Mouse (Mus musculus): ENCODE measurements around the gene Amd1. TPM values are rescaled to one million over a fixed set of nuclear protein-coding genes. Genes with fewer than 3 reads are reported as not detected.

The Amd1 gene
- polyA plus RNA-seq, 1 experiment from 2014 or later = 85.1 TPM

GRCm38 (mm10) chr10:40259542-40259941, 42.4 kb downstream of the Amd1 start:
- Histone ChIP-seq H3K27ac (replicated peaks) (no peak overlapping the region), H3K36me3 (peaks cover 14% of the 10 kb centered on the region), H3K9me3 (replicated peaks) (no peaks in the 10 kb centered on the region), H3K4me1 (peaks cover 20% of the 10 kb centered on the region), H3K4me3 (peak overlapping the region; percentile 14; the same call in 1 of the 2 replicates), H3K27me3 (ENCODE audit: low read depth, poor library complexity, severe bottlenecking) (no peaks in the 10 kb centered on the region)
- DNase-seq (ENCODE audit: low spot score) = no peak
- WGBS = 19% methylated on average over 8 of the region's 8 CpGs

GRCm38 (mm10) chr10:40258976-40259375, 43.0 kb downstream of the Amd1 start:
- no peak for DNase-seq (ENCODE audit: low spot score)

GRCm38 (mm10) chr10:40258401-40258966, 43.5 kb downstream of the Amd1 start:
- H3K4me1 ChIP-seq = peaks cover 20% of the 10 kb centered on the region
- peaks cover 24% of the 10 kb centered on the region for H3K36me3 ChIP-seq
- H3K9me3 ChIP-seq (replicated peaks) = no peaks in the 10 kb centered on the region
- 2% methylated on average over 12 of the region's 12 CpGs for WGBS
- H3K27me3 ChIP-seq (ENCODE audit: low read depth, poor library complexity, severe bottlenecking) = no peaks in the 10 kb centered on the region
- DNase-seq (ENCODE audit: low spot score) = peak; percentile 87
- H3K4me3 ChIP-seq = peak overlapping the region; percentile 84
- peak overlapping the region; percentile 98 for H3K27ac ChIP-seq (replicated peaks)

More at GRCm38 (mm10) chr10:40258976-40259375, 43.0 kb downstream of the Amd1 start:
- WGBS = 12% methylated on average over 5 of the region's 5 CpGs
- H3K4me3 ChIP-seq = peak overlapping the region; percentile 84
- H3K27me3 ChIP-seq (ENCODE audit: low read depth, poor library complexity, severe bottlenecking) = no peaks in the 10 kb centered on the region
- peaks cover 20% of the 10 kb centered on the region for H3K4me1 ChIP-seq
- peaks cover 19% of the 10 kb centered on the region for H3K36me3 ChIP-seq
- no peaks in the 10 kb centered on the region for H3K9me3 ChIP-seq (replicated peaks)
- peak overlapping the region; percentile 98; the same call in 1 of the 2 replicates for H3K27ac ChIP-seq (replicated peaks)

DNA sequence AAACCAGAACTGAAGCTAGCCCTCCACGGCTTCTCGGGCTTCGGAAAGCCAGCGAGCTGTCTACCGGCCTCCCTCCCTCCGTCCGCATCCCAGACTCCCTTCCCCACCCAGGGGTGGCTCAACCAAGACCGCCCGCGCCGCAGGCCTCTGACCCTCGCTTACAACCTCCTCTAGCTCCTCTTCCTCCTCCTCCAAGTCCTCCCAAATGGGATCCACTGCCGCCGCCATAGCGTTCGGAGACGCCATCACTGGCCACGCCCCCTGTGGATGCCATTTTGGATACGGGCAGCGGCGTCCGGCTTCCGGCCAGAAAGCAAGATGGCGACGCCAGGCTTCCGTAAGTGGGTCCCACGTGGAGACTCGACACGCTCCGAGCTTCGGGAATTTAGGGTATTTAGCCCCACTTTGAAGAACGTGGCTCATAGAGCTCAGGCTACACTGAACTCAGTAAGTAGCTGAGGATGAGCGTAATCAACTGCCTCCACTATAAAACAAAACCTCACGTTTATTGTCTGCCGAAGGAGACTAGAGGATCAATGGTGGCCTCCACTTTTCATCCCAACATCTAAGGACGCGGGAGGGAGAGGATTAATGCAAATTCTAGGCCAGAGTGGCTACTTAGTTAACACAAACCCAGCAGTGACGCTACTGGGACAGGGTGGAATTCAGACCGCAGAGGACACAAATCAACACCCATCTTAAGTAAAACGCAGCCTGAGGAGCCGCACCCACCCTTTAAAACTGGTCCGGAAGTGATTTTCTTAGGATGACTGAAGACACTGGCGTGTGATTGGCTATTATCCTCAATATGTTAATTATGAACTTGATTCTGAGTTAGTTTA, 44.4 kb downstream of the Amd1 start, which contains the start of gene Gtf3c6:
TSS of gene Gtf3c6 (minus strand) at position 695 of the 842 bp plus-strand sequence.
- no peaks in the 10 kb centered on the region for H3K9me3 ChIP-seq (replicated peaks)
- peak; percentile 95 for DNase-seq (ENCODE audit: low spot score)
- H3K36me3 ChIP-seq = peaks cover 32% of the 10 kb centered on the region
- peaks cover 20% of the 10 kb centered on the region for H3K4me1 ChIP-seq
- H3K4me3 ChIP-seq = peak within 1 kb of the TSS; percentile 84
- peak within 1 kb of the TSS; percentile 98 for H3K27ac ChIP-seq (replicated peaks)
- H3K27me3 ChIP-seq (ENCODE audit: low read depth, poor library complexity, severe bottlenecking) = no peaks in the 10 kb centered on the region
- under 1% methylated on average over 43 of the region's 43 CpGs for WGBS

- Histone ChIP-seq H3K9me3 (replicated peaks) (no peaks in the 10 kb centered on the region), H3K4me3 (peak overlapping the region; percentile 84), H3K36me3 (peaks cover 41% of the 10 kb centered on the region), H3K4me1 (peaks cover 20% of the 10 kb centered on the region), H3K27me3 (ENCODE audit: low read depth, poor library complexity, severe bottlenecking) (no peaks in the 10 kb centered on the region), H3K27ac (replicated peaks) (peak overlapping the region; percentile 98)
- peak; percentile 73 for DNase-seq (ENCODE audit: low spot score)
- 15% methylated on average over 5 of the region's 5 CpGs for whole genome bisulfite sequencing
Measured at GRCm38 (mm10) chr10:40256716-40257115, 45.3 kb downstream of the Amd1 start.

DNA sequence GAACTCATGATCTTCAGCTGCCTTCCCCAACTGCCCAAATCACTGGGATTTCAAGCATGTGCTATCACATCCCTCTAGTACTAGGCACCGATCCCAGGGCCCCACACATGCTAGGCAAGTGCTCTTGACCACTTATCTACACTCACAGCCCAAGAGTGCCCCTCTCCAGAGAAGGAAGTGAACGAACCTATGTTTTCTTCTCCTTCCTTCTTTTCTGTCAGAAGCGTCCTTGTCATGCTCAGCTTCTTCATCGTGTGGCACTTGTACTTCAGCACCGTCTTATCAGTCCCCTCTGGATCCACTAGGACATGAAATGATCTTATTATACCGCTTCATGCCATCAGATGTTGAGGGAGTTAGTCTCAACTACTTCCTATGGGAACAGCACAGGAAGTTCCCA, 51.0 kb downstream of the Amd1 start:
- Histone ChIP-seq H3K36me3 (peaks cover 83% of the 10 kb centered on the region), H3K4me1 (peaks cover 9% of the 10 kb centered on the region), H3K27ac (replicated peaks) (no peak overlapping the region), H3K27me3 (ENCODE audit: low read depth, poor library complexity, severe bottlenecking) (no peaks in the 10 kb centered on the region), H3K4me3 (no peak overlapping the region), H3K9me3 (replicated peaks) (no peaks in the 10 kb centered on the region)
- WGBS = 93% methylated on average over 6 of the region's 6 CpGs
- DNase-seq (ENCODE audit: low spot score) = no peak

DNA sequence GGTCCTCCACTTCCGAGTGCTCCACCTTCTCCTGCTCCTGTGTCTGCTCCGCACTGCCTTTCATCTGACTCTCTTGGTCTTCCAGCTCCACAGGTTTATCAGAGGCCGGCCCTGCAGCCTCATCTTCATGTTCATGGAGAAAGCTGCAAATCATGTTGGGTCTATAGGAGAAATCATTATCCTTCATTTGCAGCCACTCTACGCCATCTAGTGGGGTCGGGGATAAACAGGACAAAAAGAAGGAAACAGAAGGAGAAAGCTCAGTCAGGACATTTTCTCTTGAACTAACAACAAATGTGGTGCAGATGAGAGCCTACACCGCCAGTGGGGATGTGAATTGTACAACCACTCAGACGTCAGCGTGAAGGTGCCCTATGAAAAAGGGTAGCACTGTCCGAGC, 52.4 kb downstream of the Amd1 start:
- no peak for DNase-seq (ENCODE audit: low spot score)
- WGBS = 94% methylated on average over 9 of the region's 9 CpGs
- H3K27ac ChIP-seq (replicated peaks) = no peak overlapping the region
- no peaks in the 10 kb centered on the region for H3K9me3 ChIP-seq (replicated peaks)
- no peaks in the 10 kb centered on the region for H3K27me3 ChIP-seq (ENCODE audit: low read depth, poor library complexity, severe bottlenecking)
- peaks cover 15% of the 10 kb centered on the region for H3K4me1 ChIP-seq
- peaks cover 73% of the 10 kb centered on the region for H3K36me3 ChIP-seq
- no peak overlapping the region for H3K4me3 ChIP-seq

GRCm38 (mm10) chr10:40247166-40247716, 54.7 kb downstream of the Amd1 start:
- H3K36me3 ChIP-seq = peaks cover 74% of the 10 kb centered on the region
- WGBS = 36% methylated on average over 11 of the region's 11 CpGs
- H3K9me3 ChIP-seq (replicated peaks) = no peaks in the 10 kb centered on the region
- H3K27me3 ChIP-seq (ENCODE audit: low read depth, poor library complexity, severe bottlenecking) = no peaks in the 10 kb centered on the region
- H3K4me3 ChIP-seq = peak overlapping the region; percentile 85
- H3K27ac ChIP-seq (replicated peaks) = peak overlapping the region; percentile 90
- DNase-seq (ENCODE audit: low spot score) = no peak
- peaks cover 15% of the 10 kb centered on the region for H3K4me1 ChIP-seq

DNA sequence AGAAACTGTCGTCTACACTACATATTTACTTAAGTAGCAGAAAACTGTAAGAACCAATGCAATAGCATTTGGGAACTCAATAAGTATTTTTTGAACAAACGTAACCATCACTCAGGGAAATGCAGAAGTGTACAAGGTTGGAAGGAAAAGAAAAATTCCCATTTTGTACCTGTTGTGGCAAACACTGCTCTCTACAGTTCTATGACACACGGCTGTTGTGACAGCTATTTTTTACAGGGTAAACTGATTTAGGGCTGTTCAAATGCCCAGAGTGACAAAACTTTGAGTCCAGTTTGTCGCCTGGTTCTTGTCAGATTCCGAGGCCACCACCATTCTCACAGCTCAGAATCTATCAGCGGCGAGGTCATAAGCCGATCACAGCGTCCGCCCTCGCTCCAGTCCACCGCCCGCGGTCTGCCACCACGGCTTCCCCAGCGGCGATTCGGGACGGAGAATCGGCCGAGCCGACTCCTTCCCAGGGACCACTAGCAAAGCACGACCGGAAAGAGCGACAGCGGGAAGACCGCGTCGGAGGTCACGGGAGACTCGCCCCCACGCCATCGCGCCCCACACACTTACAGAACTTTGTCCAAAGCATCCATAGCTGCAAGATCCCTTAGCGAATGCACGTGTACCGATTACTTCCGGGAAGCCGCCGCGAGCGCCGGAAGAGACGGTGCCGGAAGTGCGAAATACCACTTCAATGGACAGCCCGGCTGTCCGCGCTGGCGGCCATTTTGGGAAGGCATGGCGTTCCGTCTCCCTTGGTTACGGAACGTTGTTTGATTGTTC, 55.4 kb downstream of the Amd1 start, which contains the start of gene Rpf2:
TSS of gene Rpf2 (minus strand) at position 663 of the 792 bp plus-strand sequence.
- Histone ChIP-seq H3K4me1 (peaks cover 15% of the 10 kb centered on the region), H3K9me3 (replicated peaks) (no peaks in the 10 kb centered on the region), H3K4me3 (peak within 1 kb of the TSS; percentile 85), H3K27me3 (ENCODE audit: low read depth, poor library complexity, severe bottlenecking) (no peaks in the 10 kb centered on the region), H3K36me3 (peaks cover 74% of the 10 kb centered on the region), H3K27ac (replicated peaks) (peak within 1 kb of the TSS; percentile 90)
- WGBS = under 1% methylated on average over 54 of the region's 54 CpGs
- DNase-seq (ENCODE audit: low spot score) = peak; percentile 90

GRCm38 (mm10) chr10:40237826-40238225, 64.2 kb downstream of the Amd1 start:
- DNase-seq (ENCODE audit: low spot score) = no peak
- Histone ChIP-seq H3K27ac (replicated peaks) (no peak overlapping the region), H3K36me3 (peaks cover 97% of the 10 kb centered on the region), H3K4me1 (no peaks in the 10 kb centered on the region), H3K27me3 (ENCODE audit: low read depth, poor library complexity, severe bottlenecking) (no peaks in the 10 kb centered on the region), H3K4me3 (no peak overlapping the region), H3K9me3 (replicated peaks) (no peaks in the 10 kb centered on the region)
- WGBS = 93% methylated on average over 5 of the region's 5 CpGs

Data from midbrain, embryonic 10.5 days (tissue).